Mouse (Mus musculus) hindbrain, postnatal 0 days (tissue): ENCODE data around the gene Itgb1bp1. TPM values are rescaled to one million over a fixed set of nuclear protein-coding genes. Genes with fewer than 3 reads are reported as not detected.

ENCODE experiments used
- ATAC-seq: fragments of 200-750 bp; cut with Nextera tagmentation; 2 replicates; pipeline ENCODE4 v1.8.0; 2017; ENCODE audit warnings: mild to moderate bottlenecking, moderate TSS enrichment, moderate library complexity
- DNase-seq: peaks from one replicate; pipeline ENCODE4 v3.0.0-alpha.2; 2015; ENCODE audit warnings: low spot score
- H3K27ac ChIP-seq: fragments of 300-500 bp; sonication (generic); 2 replicates; pipeline ENCODE4 v1.5.1; 2014; ENCODE audit warnings: mild to moderate bottlenecking
- H3K27me3 ChIP-seq: fragments of 300-500 bp; sonication (generic); 2 replicates; pipeline ENCODE4 v1.6.1; 2014; ENCODE audit warnings: low read length, mixed read lengths; ENCODE audit not compliant: insufficient read depth
- H3K36me3 ChIP-seq: fragments of 300-500 bp; sonication (generic); 2 replicates; pipeline ENCODE4 v1.6.1; 2014; ENCODE audit warnings: low read length, mixed read lengths; ENCODE audit not compliant: insufficient read depth
- H3K4me1 ChIP-seq: fragments of 300-500 bp; sonication (generic); 2 replicates; pipeline ENCODE4 v1.6.1; 2014; ENCODE audit warnings: antibody characterized with exemption, low read length, mixed read lengths; ENCODE audit not compliant: insufficient read depth
- H3K4me2 ChIP-seq: fragments of 300-500 bp; sonication (generic); 2 replicates; pipeline ENCODE4 v1.6.1; 2014; ENCODE audit warnings: low read depth, mild to moderate bottlenecking, low read length, moderate library complexity, mixed read lengths
- H3K4me3 ChIP-seq: fragments of 300-500 bp; sonication (generic); 2 replicates; pipeline ENCODE4 v1.5.1; 2014; ENCODE audit warnings: low read length
- H3K9ac ChIP-seq: fragments of 300-500 bp; sonication (generic); replicated peaks from 2 replicates; pipeline ENCODE4 v1.6.1; 2014; ENCODE audit warnings: mild to moderate bottlenecking, low read length, moderate library complexity, mixed read lengths
- H3K9me3 ChIP-seq: fragments of 300-500 bp; sonication (generic); 2 replicates; pipeline ENCODE4 v1.6.1; 2016; ENCODE audit warnings: low read length, mixed read lengths
- CTCF ChIP-seq: IDR thresholded peaks from 2 replicates; pipeline ENCODE4 v1.5.1; 2016; ENCODE audit warnings: antibody characterized with exemption, control low read depth, low read depth
- WGBS: fragments of 180-500 bp; shearing (Covaris S2); extraction: QIAGEN DNeasy Blood & Tissue Kit; methylation state at CpG from one replicate; pipeline ENCODE4 v1.1.7; 2014; 5-methylcytosine and 5-hydroxymethylcytosine counted together
- polyA plus RNA-seq: library from polyadenylated mRNA; unstranded; fragments of >200 nt; fragmentation: Nextera tagmentation; extraction: Ambion mirVana; gene quantifications from 2 replicates; pipeline ENCODE4 v1.2.1, GENCODE M21; 2015
- total RNA-seq: library from RNA; depleted of rRNA; stranded (reverse); fragments of >200 nt; gene quantifications from 2 replicates; pipeline ENCODE4 v1.2.3, GENCODE M21; 2014

The Itgb1bp1 gene
- total and polyA plus RNA-seq, 2 experiments from 2014 or later, result 21.1 to 38.5 TPM

GRCm38 (mm10) chr12:21286712-21287650 is 897 bp upstream of the Itgb1bp1 start:
- no peak; the same call in 1 of the 2 replicates for TF ChIP-seq CTCF
- Histone ChIP-seq H3K9me3 (no peaks in the 10 kb centered on the region), H3K27me3 (no peaks in the 10 kb centered on the region), H3K4me2 (peak overlapping the region; percentile 57), H3K36me3 (peaks cover 8% of the 10 kb centered on the region; the same call in 1 of the 2 replicates), H3K4me3 (peak overlapping the region; percentile 85), H3K27ac (peak overlapping the region; percentile 88), H3K9ac (peak overlapping the region; percentile 77), H3K4me1 (no peaks in the 10 kb centered on the region)
- WGBS, result 36% methylated on average over 18 of the region's 18 CpGs
- ATAC-seq (peak; percentile 39; the same call in 1 of the 2 replicates), DNase-seq (peak; percentile 52)

- H3K4me2 ChIP-seq, result peak overlapping the region; percentile 91
- peak overlapping the region; percentile 77 for H3K9ac ChIP-seq
- no peaks in the 10 kb centered on the region for H3K27me3 ChIP-seq
- DNase-seq (peak; percentile 69), ATAC-seq (peak; percentile 84; the same call in 1 of the 2 replicates)
- no peaks in the 10 kb centered on the region for H3K9me3 ChIP-seq
- H3K27ac ChIP-seq, result peak overlapping the region; percentile 88
- peak overlapping the region; percentile 85 for H3K4me3 ChIP-seq
- no peak for TF ChIP-seq CTCF
- H3K36me3 ChIP-seq, result peaks cover 4% of the 10 kb centered on the region; the same call in 1 of the 2 replicates
- WGBS, result under 1% methylated on average over 45 of the region's 47 CpGs
- no peaks in the 10 kb centered on the region for H3K4me1 ChIP-seq
Measured at GRCm38 (mm10) chr12:21285508-21286242, 409 bp downstream of the Itgb1bp1 start.

GRCm38 (mm10) chr12:21284761-21285441 is 1.2 kb downstream of the Itgb1bp1 start, which contains the start of gene Cpsf3:
TSS of gene Cpsf3 (plus strand) at chr12:21285391.
- no peaks in the 10 kb centered on the region for H3K36me3 ChIP-seq
- no peak for DNase-seq
- peak within 1 kb of the TSS; percentile 85 for H3K4me3 ChIP-seq
- TF ChIP-seq CTCF, result peak; percentile 31
- peak within 1 kb of the TSS; percentile 91 for H3K4me2 ChIP-seq
- no peaks in the 10 kb centered on the region for H3K9me3 ChIP-seq
- no peaks in the 10 kb centered on the region for H3K27me3 ChIP-seq
- H3K27ac ChIP-seq, result peak within 1 kb of the TSS; percentile 88
- H3K4me1 ChIP-seq, result no peaks in the 10 kb centered on the region
- no peak for ATAC-seq
- H3K9ac ChIP-seq, result peak within 1 kb of the TSS; percentile 77
- WGBS, result 59% methylated on average over 11 of the region's 11 CpGs

GRCm38 (mm10) chr12:21277352-21277864 is 8.7 kb downstream of the Itgb1bp1 start:
- no peak for ATAC-seq
- no peak for DNase-seq
- H3K27ac ChIP-seq, result no peak overlapping the region
- no peak overlapping the region for H3K4me3 ChIP-seq
- TF ChIP-seq CTCF, result no peak
- H3K9me3 ChIP-seq, result no peaks in the 10 kb centered on the region
- 78% methylated on average over 1 of the region's 1 CpGs for WGBS
- no peaks in the 10 kb centered on the region for H3K36me3 ChIP-seq
- H3K4me2 ChIP-seq, result no peak overlapping the region
- no peak overlapping the region for H3K9ac ChIP-seq
- no peaks in the 10 kb centered on the region for H3K27me3 ChIP-seq
- no peaks in the 10 kb centered on the region for H3K4me1 ChIP-seq

GRCm38 (mm10) chr12:21274446-21274845 is 11.6 kb downstream of the Itgb1bp1 start:
- DNase-seq, result no peak
- no peaks in the 10 kb centered on the region for H3K27me3 ChIP-seq
- 55% methylated on average over 7 of the region's 7 CpGs for WGBS
- no peaks in the 10 kb centered on the region for H3K9me3 ChIP-seq
- H3K4me3 ChIP-seq, result no peak overlapping the region
- no peak overlapping the region for H3K4me2 ChIP-seq
- no peaks in the 10 kb centered on the region for H3K4me1 ChIP-seq
- H3K9ac ChIP-seq, result no peak overlapping the region
- peaks cover 21% of the 10 kb centered on the region for H3K36me3 ChIP-seq
- H3K27ac ChIP-seq, result no peak overlapping the region
- no peak for TF ChIP-seq CTCF
- ATAC-seq, result no peak

- no peak for TF ChIP-seq CTCF
- ATAC-seq (no peak), DNase-seq (no peak)
- no peak overlapping the region for H3K4me2 ChIP-seq
- no peaks in the 10 kb centered on the region for H3K27me3 ChIP-seq
- no peak overlapping the region for H3K27ac ChIP-seq
- no peaks in the 10 kb centered on the region for H3K4me1 ChIP-seq
- WGBS, result 88% methylated on average over 8 of the region's 8 CpGs
- no peaks in the 10 kb centered on the region for H3K9me3 ChIP-seq
- H3K9ac ChIP-seq, result no peak overlapping the region
- H3K36me3 ChIP-seq, result peaks cover 38% of the 10 kb centered on the region
- no peak overlapping the region for H3K4me3 ChIP-seq
Measured at GRCm38 (mm10) chr12:21268083-21268616, 17.9 kb downstream of the Itgb1bp1 start.
